9 mouse cellular contexts compared by ENCODE assay signal in the genomic region with DNA sequence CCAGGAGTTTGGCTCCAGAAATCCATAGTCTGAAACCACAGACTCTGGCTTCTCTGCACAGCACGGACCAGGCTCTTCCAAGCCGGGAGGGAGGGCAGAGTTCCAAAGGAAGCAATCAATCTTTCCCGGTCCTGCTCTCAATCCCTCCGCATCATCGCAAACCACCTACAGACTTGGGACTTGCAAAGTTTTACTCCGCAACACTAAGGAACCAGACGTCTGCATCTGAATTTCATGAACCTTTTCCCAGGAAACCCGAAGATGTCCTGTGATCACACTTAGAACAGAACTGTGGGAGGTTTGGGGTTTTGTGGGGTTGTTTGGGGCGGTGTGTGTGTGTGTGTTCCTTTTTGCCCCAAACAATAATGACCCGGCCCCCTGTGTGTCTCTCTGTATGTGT. TPM values are rescaled to one million over a fixed set of nuclear protein-coding genes. Genes with fewer than 3 reads are reported as not detected.
DNase-seq lines count a peak whose midpoint lies in the region; ATAC-seq lines count a peak whose summit lies in the region.
"Had no signal": no experiment of that assay in that cellular context is flagged by ENCODE, and none has a peak within 500 bp of the region (broad histone marks: within the 10 kb centered on the region; RNA-seq: fewer than 3 reads in every experiment).

No protein-coding gene starts in this region.

- H3K27ac ChIP-seq in heart, embryonic 11.5 days (ENCODE audit: low read depth, low read length) = 0 out of 2 replicates have a peak overlapping the region, but pooled peaks have one; percentile 13
- H3K27ac ChIP-seq in intestine, embryonic 15.5 days = peak overlapping the region; percentile 66

- no peaks in the 10 kb centered on the region for H3K36me3 ChIP-seq in heart, embryonic 11.5 days (ENCODE audit: control insufficient read depth, insufficient read depth, low read length)
- peaks cover 4% of the 10 kb centered on the region for H3K36me3 ChIP-seq in erythroblast, embryonic 14.5 days (ENCODE audit: control insufficient read depth)
- H3K36me3 ChIP-seq in intestine, embryonic 15.5 days = no peaks in the 10 kb centered on the region

- no peaks in the 10 kb centered on the region for H3K9me3 ChIP-seq in heart, embryonic 11.5 days (replicated peaks; ENCODE audit: control insufficient read depth, low read length)
- no peaks in the 10 kb centered on the region for H3K9me3 ChIP-seq in erythroblast, embryonic 14.5 days (ENCODE audit: control insufficient read depth, low read length)
- H3K9me3 ChIP-seq in intestine, embryonic 15.5 days = no peaks in the 10 kb centered on the region

- 2% methylated on average over 10 of the region's 10 CpGs for WGBS in heart, embryonic 11.5 days (ENCODE audit: insufficient replicate concordance)
- under 1% methylated on average over 10 of the region's 10 CpGs for WGBS in intestine, embryonic 15.5 days

- H3K4me2 ChIP-seq in heart, embryonic 11.5 days = peak overlapping the region; percentile 85
- H3K4me2 ChIP-seq in intestine, embryonic 15.5 days (replicated peaks) = peak overlapping the region; percentile 81

- H3K9ac ChIP-seq in heart, embryonic 11.5 days (ENCODE audit: low read depth, low read length) = peak overlapping the region; percentile 80
- H3K9ac ChIP-seq in intestine, embryonic 15.5 days = peak overlapping the region; percentile 90

- no peak for DNase-seq in heart, adult 8-10 months (ENCODE audit: low spot score)
- peak; percentile 77 for DNase-seq in adrenal gland, postnatal 14 days
- peak; percentile 13 to 38 for DNase-seq in lung, adult 18-20 months
- peak; percentile 18 for DNase-seq in ovary, postnatal 36 days (ENCODE audit: low spot score)
- no peak for DNase-seq in frontal cortex, postnatal 10 days (ENCODE audit: low spot score in 2 of 2)

- H3K4me1 ChIP-seq in heart, embryonic 11.5 days (ENCODE audit: control insufficient read depth, insufficient read depth, low read length) = peaks cover 22% of the 10 kb centered on the region
- peaks cover 38% of the 10 kb centered on the region for H3K4me1 ChIP-seq in erythroblast, embryonic 14.5 days (ENCODE audit: control insufficient read depth)
- H3K4me1 ChIP-seq in intestine, embryonic 15.5 days (replicated peaks) = no peaks in the 10 kb centered on the region; the same call in 1 of the 2 replicates

- no peaks in the 10 kb centered on the region for H3K27me3 ChIP-seq in heart, embryonic 11.5 days (ENCODE audit: control insufficient read depth, insufficient read depth, low read length)
- H3K27me3 ChIP-seq in erythroblast, embryonic 14.5 days (ENCODE audit: control insufficient read depth) = no peaks in the 10 kb centered on the region
- H3K27me3 ChIP-seq in intestine, embryonic 15.5 days (replicated peaks) = no peaks in the 10 kb centered on the region
- H3K27me3 ChIP-seq: Patski had no signal

- ATAC-seq in heart, embryonic 11.5 days (replicated peaks; ENCODE audit: insufficient number of reproducible peaks, low FRiP score, low TSS enrichment) = 0 out of 2 replicates have a peak, but pooled peaks have one; percentile 19
- no peak; the same call in 1 of the 2 replicates for ATAC-seq in intestine, embryonic 15.5 days

- peak overlapping the region; percentile 76 for H3K4me3 ChIP-seq in heart, embryonic 11.5 days (ENCODE audit: low read depth, low read length)
- H3K4me3 ChIP-seq in erythroblast, embryonic 14.5 days (replicated peaks) = peak overlapping the region; percentile 97
- H3K4me3 ChIP-seq in intestine, embryonic 15.5 days (replicated peaks) = peak overlapping the region; percentile 97

RNA-seq across cellular contexts. Expression of gene Nrbf2, which starts 0.8 kb away (rescaled TPM):
- polyA plus RNA-seq in heart, embryonic 11.5 days (2014; fragmentation: Nextera tagmentation; extraction: Ambion mirVana) = 35.7 and 36.1 TPM in 2 replicates
- total RNA-seq in heart, adult 8-10 months (2022) = 1 to 10 TPM; 6.8 to 9.4 (median 7.0) TPM
- total RNA-seq in adrenal gland, postnatal 14 days (2021) = 17.5 and 21.8 TPM in 2 replicates
- 2.2 and 2.3 TPM in 2 replicates for polyA plus RNA-seq in erythroblast, embryonic 14.5 days (2012)
- polyA plus RNA-seq in intestine, embryonic 15.5 days (2015; fragmentation: Nextera tagmentation; extraction: Ambion mirVana) = 33.4 and 34.3 TPM in 2 replicates

Comparison
In these comparisons a context has a peak if more than half of its experiments do, and no peak if none do; other contexts are left out.
1. DNase-seq: peak in adrenal gland, postnatal 14 days (single experiment), lung, adult 18-20 months (2 of 2) and ovary, postnatal 36 days (single experiment); none in heart, adult 8-10 months (single experiment) and frontal cortex, postnatal 10 days (0 of 2).
2. RNA of gene Nrbf2, which starts 0.8 kb away (polyA plus RNA-seq): 35.7 to 36.1 TPM in heart, embryonic 11.5 days and 33.4 to 34.3 TPM in intestine, embryonic 15.5 days; 2.2 to 2.3 TPM in erythroblast, embryonic 14.5 days; every median in the first group is over 10 times any median in the second.
3. Peak in every context shown above with its lines, with median percentiles within 50 percentile points of each other: H3K4me3 ChIP-seq.